Mouse (Mus musculus) kidney, embryonic 16.5 days (tissue): ENCODE results near the gene Nfrkb. TPM values are rescaled to one million over a fixed set of nuclear protein-coding genes. Genes with fewer than 3 reads are reported as not detected.
A peak's percentile ranks its signal among the peaks of the same experiment; 100 is the strongest.

ENCODE experiments used
- ATAC-seq: fragments of 200-750 bp; cut with Nextera tagmentation; 2 replicates; pipeline ENCODE4 v1.8.0; 2017; ENCODE audit warnings: moderate TSS enrichment; ENCODE audit not compliant: low FRiP score, low TSS enrichment
- H3K27ac ChIP-seq: fragments of 300-500 bp; sonication (generic); 2 replicates; pipeline ENCODE4 v1.5.1; 2014; ENCODE audit warnings: low read length
- H3K27me3 ChIP-seq: fragments of 300-500 bp; sonication (generic); 2 replicates; pipeline ENCODE4 v1.6.1; 2014; ENCODE audit warnings: low read length, control low read depth, mixed read lengths; ENCODE audit not compliant: insufficient read depth
- H3K36me3 ChIP-seq: fragments of 300-500 bp; sonication (generic); 2 replicates; pipeline ENCODE4 v1.6.1; 2014; ENCODE audit warnings: low read length, control low read depth, mixed read lengths; ENCODE audit not compliant: insufficient read depth
- H3K4me1 ChIP-seq: fragments of 300-500 bp; sonication (generic); 2 replicates; pipeline ENCODE4 v1.6.1; 2014; ENCODE audit warnings: low read length, control low read depth, mixed read lengths; ENCODE audit not compliant: insufficient read depth
- H3K4me2 ChIP-seq: fragments of 300-500 bp; sonication (generic); replicated peaks from 2 replicates; pipeline ENCODE4 v1.6.1; 2014; ENCODE audit warnings: low read depth, low read length
- H3K4me3 ChIP-seq: fragments of 300-500 bp; sonication (generic); 2 replicates; pipeline ENCODE4 v1.5.1; 2014; ENCODE audit warnings: mild to moderate bottlenecking, low read length
- H3K9ac ChIP-seq: fragments of 300-500 bp; sonication (generic); replicated peaks from 2 replicates; pipeline ENCODE4 v1.6.1; 2014; ENCODE audit warnings: low read length
- H3K9me3 ChIP-seq: fragments of 300-500 bp; sonication (generic); 2 replicates; pipeline ENCODE4 v1.6.1; 2016; ENCODE audit warnings: low read length, control low read depth
- WGBS: fragments of 180-500 bp; shearing (Covaris S2); extraction: QIAGEN DNeasy Blood & Tissue Kit; methylation state at CpG from one replicate; pipeline ENCODE4 v1.1.7; 2014; 5-methylcytosine and 5-hydroxymethylcytosine counted together
- polyA plus RNA-seq: library from polyadenylated mRNA; unstranded; fragments of >200 nt; fragmentation: Nextera tagmentation; extraction: Ambion mirVana; gene quantifications from 2 replicates; pipeline ENCODE4 v1.2.1, GENCODE M21; 2015

Gene Nfrkb
- polyA plus RNA-seq, 1 experiment from 2014 or later: 21.9 TPM

- Histone ChIP-seq H3K4me3 (no peak overlapping the region), H3K27me3 (no peaks in the 10 kb centered on the region), H3K9me3 (no peaks in the 10 kb centered on the region), H3K4me1 (no peaks in the 10 kb centered on the region), H3K27ac (no peak overlapping the region), H3K9ac (no peak overlapping the region), H3K36me3 (peaks cover 69% of the 10 kb centered on the region), H3K4me2 (no peak overlapping the region)
- ATAC-seq: no peak
- WGBS: 89% methylated on average over 1 of the region's 1 CpGs
Observed at GRCm38 (mm10) chr9:31418821-31419220, 32.8 kb downstream of the Nfrkb start.

GRCm38 (mm10) chr9:31422143-31422542 is 36.2 kb downstream of the Nfrkb start:
- H3K4me3 ChIP-seq: no peak overlapping the region
- H3K9me3 ChIP-seq: no peaks in the 10 kb centered on the region
- no peak overlapping the region for H3K9ac ChIP-seq
- no peaks in the 10 kb centered on the region for H3K27me3 ChIP-seq
- peaks cover 48% of the 10 kb centered on the region for H3K36me3 ChIP-seq
- no peaks in the 10 kb centered on the region for H3K4me1 ChIP-seq
- H3K27ac ChIP-seq: no peak overlapping the region
- H3K4me2 ChIP-seq: no peak overlapping the region
- 84% methylated on average over 5 of the region's 5 CpGs for WGBS
- ATAC-seq: no peak

- 0 out of 2 replicates have a peak, but pooled peaks cover 3% of the 10 kb centered on the region for H3K36me3 ChIP-seq
- no peak overlapping the region for H3K9ac ChIP-seq
- 68% methylated on average over 7 of the region's 7 CpGs for WGBS
Observed at GRCm38 (mm10) chr9:31428971-31429370, 43.0 kb downstream of the Nfrkb start.

GRCm38 (mm10) chr9:31430011-31430410 is 44.0 kb downstream of the Nfrkb start:
- WGBS: 78% methylated on average over 9 of the region's 9 CpGs
- no peak overlapping the region for H3K27ac ChIP-seq
- no peaks in the 10 kb centered on the region for H3K9me3 ChIP-seq
- no peak overlapping the region for H3K4me3 ChIP-seq
- no peak overlapping the region for H3K9ac ChIP-seq
- 0 out of 2 replicates have a peak, but pooled peaks cover 8% of the 10 kb centered on the region for H3K4me1 ChIP-seq
- 0 out of 2 replicates have a peak, but pooled peaks cover 3% of the 10 kb centered on the region for H3K36me3 ChIP-seq
- no peak for ATAC-seq
- H3K27me3 ChIP-seq: no peaks in the 10 kb centered on the region
- H3K4me2 ChIP-seq: no peak overlapping the region

More at GRCm38 (mm10) chr9:31428971-31429370, 43.0 kb downstream of the Nfrkb start:
- no peak for ATAC-seq
- Histone ChIP-seq H3K27me3 (no peaks in the 10 kb centered on the region), H3K9me3 (no peaks in the 10 kb centered on the region), H3K4me3 (no peak overlapping the region), H3K27ac (no peak overlapping the region), H3K4me1 (0 out of 2 replicates have a peak, but pooled peaks cover 8% of the 10 kb centered on the region), H3K4me2 (no peak overlapping the region)

GRCm38 (mm10) chr9:31431751-31432150 is 45.8 kb downstream of the Nfrkb start:
- H3K36me3 ChIP-seq: 0 out of 2 replicates have a peak, but pooled peaks cover 3% of the 10 kb centered on the region

GRCm38 (mm10) chr9:31432336-31432975 is 46.5 kb downstream of the Nfrkb start:
- H3K36me3 ChIP-seq: no peaks in the 10 kb centered on the region
- H3K27me3 ChIP-seq: no peaks in the 10 kb centered on the region
- H3K4me3 ChIP-seq: no peak overlapping the region
- no peak overlapping the region for H3K4me2 ChIP-seq
- ATAC-seq: peak; percentile 71; the same call in 1 of the 2 replicates
- peak overlapping the region; percentile 16; the same call in 1 of the 2 replicates for H3K27ac ChIP-seq
- no peaks in the 10 kb centered on the region for H3K9me3 ChIP-seq
- 0 out of 2 replicates have a peak, but pooled peaks cover 8% of the 10 kb centered on the region for H3K4me1 ChIP-seq
- WGBS: 61% methylated on average over 7 of the region's 7 CpGs
- no peak overlapping the region for H3K9ac ChIP-seq

More at GRCm38 (mm10) chr9:31431751-31432150, 45.8 kb downstream of the Nfrkb start:
- Histone ChIP-seq H3K9ac (no peak overlapping the region), H3K27ac (no peak overlapping the region), H3K4me3 (no peak overlapping the region), H3K4me1 (0 out of 2 replicates have a peak, but pooled peaks cover 8% of the 10 kb centered on the region), H3K4me2 (no peak overlapping the region), H3K27me3 (no peaks in the 10 kb centered on the region), H3K9me3 (no peaks in the 10 kb centered on the region)
- 53% methylated on average over 5 of the region's 5 CpGs for WGBS
- ATAC-seq: peak; percentile 27; the same call in 1 of the 2 replicates

- H3K4me1 ChIP-seq: 0 out of 2 replicates have a peak, but pooled peaks cover 8% of the 10 kb centered on the region
- H3K27ac ChIP-seq: no peak overlapping the region
- no peak for ATAC-seq
- H3K4me2 ChIP-seq: no peak overlapping the region
- no peaks in the 10 kb centered on the region for H3K9me3 ChIP-seq
- H3K4me3 ChIP-seq: no peak overlapping the region
- H3K27me3 ChIP-seq: no peaks in the 10 kb centered on the region
- H3K9ac ChIP-seq: no peak overlapping the region
- no peaks in the 10 kb centered on the region for H3K36me3 ChIP-seq
- WGBS: 81% methylated on average over 3 of the region's 3 CpGs
Observed at GRCm38 (mm10) chr9:31433431-31433830, 47.4 kb downstream of the Nfrkb start.

GRCm38 (mm10) chr9:31435415-31435814 is 49.4 kb downstream of the Nfrkb start:
- Histone ChIP-seq H3K4me1 (0 out of 2 replicates have a peak, but pooled peaks cover 8% of the 10 kb centered on the region), H3K36me3 (no peaks in the 10 kb centered on the region), H3K27ac (no peak overlapping the region), H3K4me3 (no peak overlapping the region), H3K4me2 (no peak overlapping the region), H3K27me3 (no peaks in the 10 kb centered on the region), H3K9me3 (no peaks in the 10 kb centered on the region), H3K9ac (no peak overlapping the region)
- 84% methylated on average over 8 of the region's 8 CpGs for WGBS
- ATAC-seq: no peak

- Histone ChIP-seq H3K4me3 (no peak overlapping the region), H3K4me2 (no peak overlapping the region), H3K27me3 (no peaks in the 10 kb centered on the region), H3K9ac (no peak overlapping the region), H3K9me3 (no peaks in the 10 kb centered on the region), H3K36me3 (no peaks in the 10 kb centered on the region), H3K27ac (peak overlapping the region; percentile 69; the same call in 1 of the 2 replicates), H3K4me1 (no peaks in the 10 kb centered on the region)
- 61% methylated on average over 7 of the region's 7 CpGs for WGBS
- ATAC-seq: peak; percentile 85
Observed at GRCm38 (mm10) chr9:31437861-31438260, 51.9 kb downstream of the Nfrkb start.

GRCm38 (mm10) chr9:31438834-31439233 is 52.8 kb downstream of the Nfrkb start:
- Histone ChIP-seq H3K9me3 (no peaks in the 10 kb centered on the region), H3K9ac (no peak overlapping the region), H3K27me3 (no peaks in the 10 kb centered on the region), H3K27ac (peak overlapping the region; percentile 52; the same call in 1 of the 2 replicates), H3K4me2 (no peak overlapping the region), H3K4me1 (no peaks in the 10 kb centered on the region), H3K36me3 (no peaks in the 10 kb centered on the region), H3K4me3 (no peak overlapping the region)
- no peak for ATAC-seq
- WGBS: 65% methylated on average over 5 of the region's 5 CpGs
